Mouse (Mus musculus) liver, embryonic 12.5 days (tissue): Measurements from ENCODE around the gene Tbc1d22a. TPM values are rescaled to one million over a fixed set of nuclear protein-coding genes. Genes with fewer than 3 reads are reported as not detected.

Experiments used
- ATAC-seq: fragments of 200-750 bp; cut with Nextera tagmentation; 2 replicates; pipeline ENCODE4 v1.8.0; 2017; ENCODE audit warnings: moderate number of reproducible peaks, mild to moderate bottlenecking, moderate library complexity
- H3K27ac ChIP-seq: fragments of 300-500 bp; sonication (generic); 2 replicates; pipeline ENCODE4 v1.5.1; 2016; ENCODE audit warnings: mild to moderate bottlenecking
- H3K27me3 ChIP-seq: fragments of 300-500 bp; sonication (generic); replicated peaks from 2 replicates; pipeline ENCODE4 v1.6.1; 2016; ENCODE audit warnings: mild to moderate bottlenecking, moderate library complexity
- H3K36me3 ChIP-seq: fragments of 300-500 bp; sonication (generic); 2 replicates; pipeline ENCODE4 v1.6.1; 2016; ENCODE audit warnings: mild to moderate bottlenecking, moderate library complexity
- H3K4me1 ChIP-seq: fragments of 300-500 bp; sonication (generic); 2 replicates; pipeline ENCODE4 v1.6.1; 2016
- H3K4me2 ChIP-seq: fragments of 300-500 bp; sonication (generic); 2 replicates; pipeline ENCODE4 v1.6.1; 2016; ENCODE audit warnings: mild to moderate bottlenecking, moderate library complexity
- H3K4me3 ChIP-seq: fragments of 300-500 bp; sonication (generic); 2 replicates; pipeline ENCODE4 v1.5.1; 2016; ENCODE audit warnings: mild to moderate bottlenecking, moderate library complexity
- H3K9ac ChIP-seq: fragments of 300-500 bp; sonication (generic); 2 replicates; pipeline ENCODE4 v1.6.1; 2016; ENCODE audit warnings: mild to moderate bottlenecking, moderate library complexity
- H3K9me3 ChIP-seq: fragments of 300-500 bp; sonication (generic); replicated peaks from 2 replicates; pipeline ENCODE4 v1.6.1; 2016; ENCODE audit warnings: mild to moderate bottlenecking, moderate library complexity
- WGBS: fragments of 180-500 bp; shearing (Covaris S2); methylation state at CpG from one replicate; pipeline ENCODE4 v1.1.7; 2016; ENCODE audit not compliant: insufficient replicate concordance; 5-methylcytosine and 5-hydroxymethylcytosine counted together
- polyA plus RNA-seq: library from polyadenylated mRNA; unstranded; fragments of >200 nt; fragmentation: Nextera tagmentation; extraction: Ambion mirVana; gene quantifications from 2 replicates; pipeline ENCODE4 v1.2.1, GENCODE M21; 2016

Gene Tbc1d22a
- polyA plus RNA-seq, 1 experiment from 2014 or later, result 9.2 TPM

GRCm38 (mm10) chr15:86449794-86450193 is 235.5 kb downstream of the Tbc1d22a start:
- Histone ChIP-seq H3K36me3 (no peaks in the 10 kb centered on the region), H3K9ac (no peak overlapping the region), H3K9me3 (no peaks in the 10 kb centered on the region), H3K27ac (no peak overlapping the region), H3K4me2 (no peak overlapping the region), H3K4me3 (no peak overlapping the region), H3K4me1 (no peaks in the 10 kb centered on the region), H3K27me3 (no peaks in the 10 kb centered on the region)
- whole genome bisulfite sequencing, result 83% methylated on average over 2 of the region's 2 CpGs
- ATAC-seq, result no peak

- Histone ChIP-seq H3K27ac (no peak overlapping the region), H3K4me2 (no peak overlapping the region), H3K27me3 (no peaks in the 10 kb centered on the region), H3K36me3 (no peaks in the 10 kb centered on the region), H3K4me3 (no peak overlapping the region), H3K4me1 (no peaks in the 10 kb centered on the region), H3K9me3 (no peaks in the 10 kb centered on the region), H3K9ac (no peak overlapping the region)
- 72% methylated on average over 3 of the region's 3 CpGs for WGBS
- no peak for ATAC-seq
These were observed 245.2 kb downstream of the Tbc1d22a start for GRCm38 (mm10) chr15:86459413-86459812.

- Histone ChIP-seq H3K36me3 (no peaks in the 10 kb centered on the region; the same call in 1 of the 2 replicates), H3K27me3 (no peaks in the 10 kb centered on the region), H3K9me3 (no peaks in the 10 kb centered on the region), H3K4me3 (no peak overlapping the region), H3K4me1 (no peaks in the 10 kb centered on the region), H3K9ac (no peak overlapping the region), H3K27ac (no peak overlapping the region), H3K4me2 (no peak overlapping the region)
- WGBS, result 70% methylated on average over 8 of the region's 8 CpGs
- no peak for ATAC-seq
These were observed 248.4 kb downstream of the Tbc1d22a start for GRCm38 (mm10) chr15:86462636-86463035.

GRCm38 (mm10) chr15:86468082-86468481 is 253.8 kb downstream of the Tbc1d22a start:
- Histone ChIP-seq H3K9ac (no peak overlapping the region), H3K9me3 (no peaks in the 10 kb centered on the region), H3K4me3 (no peak overlapping the region), H3K36me3 (no peaks in the 10 kb centered on the region; the same call in 1 of the 2 replicates), H3K27me3 (no peaks in the 10 kb centered on the region), H3K4me1 (no peaks in the 10 kb centered on the region), H3K4me2 (no peak overlapping the region), H3K27ac (no peak overlapping the region)
- ATAC-seq, result no peak

GRCm38 (mm10) chr15:86471136-86471535 is 256.9 kb downstream of the Tbc1d22a start:
- no peak overlapping the region for H3K9ac ChIP-seq
- H3K4me3 ChIP-seq, result no peak overlapping the region
- H3K4me1 ChIP-seq, result no peaks in the 10 kb centered on the region
- no peaks in the 10 kb centered on the region for H3K27me3 ChIP-seq
- no peak overlapping the region for H3K27ac ChIP-seq
- no peaks in the 10 kb centered on the region for H3K9me3 ChIP-seq
- ATAC-seq, result no peak
- H3K36me3 ChIP-seq, result no peaks in the 10 kb centered on the region; the same call in 1 of the 2 replicates
- 66% methylated on average over 7 of the region's 7 CpGs for WGBS
- no peak overlapping the region for H3K4me2 ChIP-seq

- WGBS, result 70% methylated on average over 11 of the region's 11 CpGs
- Histone ChIP-seq H3K36me3 (no peaks in the 10 kb centered on the region), H3K4me3 (no peak overlapping the region), H3K4me2 (no peak overlapping the region), H3K27ac (no peak overlapping the region), H3K9me3 (no peaks in the 10 kb centered on the region), H3K4me1 (peaks cover 3% of the 10 kb centered on the region; the same call in 1 of the 2 replicates), H3K9ac (no peak overlapping the region), H3K27me3 (no peaks in the 10 kb centered on the region)
- ATAC-seq, result no peak
These were observed 259.2 kb downstream of the Tbc1d22a start for GRCm38 (mm10) chr15:86473473-86473872.

- Histone ChIP-seq H3K4me2 (no peak overlapping the region), H3K27me3 (no peaks in the 10 kb centered on the region), H3K9me3 (no peaks in the 10 kb centered on the region), H3K4me1 (peaks cover 11% of the 10 kb centered on the region; the same call in 1 of the 2 replicates), H3K4me3 (no peak overlapping the region), H3K27ac (no peak overlapping the region), H3K36me3 (no peaks in the 10 kb centered on the region), H3K9ac (no peak overlapping the region)
- WGBS, result 69% methylated on average over 5 of the region's 5 CpGs
- no peak for ATAC-seq
These were observed 260.7 kb downstream of the Tbc1d22a start for GRCm38 (mm10) chr15:86474951-86475350.

- Histone ChIP-seq H3K27me3 (no peaks in the 10 kb centered on the region), H3K4me3 (no peak overlapping the region), H3K9me3 (no peaks in the 10 kb centered on the region), H3K27ac (no peak overlapping the region), H3K9ac (no peak overlapping the region), H3K4me1 (peaks cover 11% of the 10 kb centered on the region; the same call in 1 of the 2 replicates), H3K36me3 (no peaks in the 10 kb centered on the region), H3K4me2 (no peak overlapping the region)
- 83% methylated on average over 6 of the region's 6 CpGs for WGBS
- ATAC-seq, result no peak
These were observed 262.2 kb downstream of the Tbc1d22a start for GRCm38 (mm10) chr15:86476483-86476882.

- no peaks in the 10 kb centered on the region for H3K27me3 ChIP-seq
- 51% methylated on average over 6 of the region's 6 CpGs for WGBS
- no peak overlapping the region for H3K4me3 ChIP-seq
- H3K4me1 ChIP-seq, result peaks cover 11% of the 10 kb centered on the region; the same call in 1 of the 2 replicates
- ATAC-seq, result no peak
- no peaks in the 10 kb centered on the region for H3K9me3 ChIP-seq
- H3K36me3 ChIP-seq, result no peaks in the 10 kb centered on the region
- no peak overlapping the region for H3K9ac ChIP-seq
- no peak overlapping the region for H3K4me2 ChIP-seq
- H3K27ac ChIP-seq, result no peak overlapping the region
These were observed 262.8 kb downstream of the Tbc1d22a start for GRCm38 (mm10) chr15:86477032-86477431.

GRCm38 (mm10) chr15:86477471-86477992 is 263.3 kb downstream of the Tbc1d22a start:
- H3K36me3 ChIP-seq, result no peaks in the 10 kb centered on the region
- H3K27ac ChIP-seq, result no peak overlapping the region
- no peaks in the 10 kb centered on the region for H3K9me3 ChIP-seq
- no peak overlapping the region for H3K4me2 ChIP-seq
- no peaks in the 10 kb centered on the region for H3K27me3 ChIP-seq
- H3K4me3 ChIP-seq, result no peak overlapping the region
- H3K9ac ChIP-seq, result no peak overlapping the region
- no peak for ATAC-seq
- peaks cover 11% of the 10 kb centered on the region; the same call in 1 of the 2 replicates for H3K4me1 ChIP-seq

- H3K36me3 ChIP-seq, result no peaks in the 10 kb centered on the region
- no peaks in the 10 kb centered on the region for H3K9me3 ChIP-seq
- no peak overlapping the region for H3K4me3 ChIP-seq
- no peak overlapping the region for H3K27ac ChIP-seq
- no peaks in the 10 kb centered on the region for H3K27me3 ChIP-seq
- H3K4me1 ChIP-seq, result peaks cover 11% of the 10 kb centered on the region; the same call in 1 of the 2 replicates
- H3K9ac ChIP-seq, result no peak overlapping the region
- H3K4me2 ChIP-seq, result no peak overlapping the region
- 69% methylated on average over 13 of the region's 13 CpGs for WGBS
- no peak for ATAC-seq
These were observed 264.6 kb downstream of the Tbc1d22a start for GRCm38 (mm10) chr15:86478685-86479502.

- 69% methylated on average over 5 of the region's 5 CpGs for WGBS
- H3K27ac ChIP-seq, result no peak overlapping the region
- peaks cover 11% of the 10 kb centered on the region; the same call in 1 of the 2 replicates for H3K4me1 ChIP-seq
- no peak for ATAC-seq
- H3K4me2 ChIP-seq, result no peak overlapping the region
- no peak overlapping the region for H3K9ac ChIP-seq
- no peaks in the 10 kb centered on the region for H3K36me3 ChIP-seq
- H3K9me3 ChIP-seq, result no peaks in the 10 kb centered on the region
- no peak overlapping the region for H3K4me3 ChIP-seq
- H3K27me3 ChIP-seq, result no peaks in the 10 kb centered on the region
These were observed 268.1 kb downstream of the Tbc1d22a start for GRCm38 (mm10) chr15:86482362-86482761.
